Mouse (Mus musculus) testis, adult 2 months (tissue): Measurements from ENCODE around the gene Timd2.

Source experiments
- CTCF ChIP-seq: fragments of 200-500 bp; IDR thresholded peaks from 2 replicates; pipeline ENCODE4 v1.5.1; 2012; ENCODE audit warnings: low read depth, mild to moderate bottlenecking, inconsistent platforms, low read length, moderate library complexity; ENCODE audit not compliant: control insufficient read depth, insufficient read depth, insufficient replicate concordance
- POLR2A ChIP-seq: fragments of 200-500 bp; IDR thresholded peaks from 2 replicates; pipeline ENCODE4 v1.6.1; 2012; ENCODE audit warnings: low read depth, mild to moderate bottlenecking, inconsistent platforms, low read length, moderate library complexity; ENCODE audit not compliant: control insufficient read depth

- TF ChIP-seq POLR2A (no peak), CTCF (no peak)
These were observed 27.8 kb upstream of the Timd2 start for GRCm38 (mm10) chr11:46734617-46735016.
